Mouse (Mus musculus) midbrain, embryonic 14.5 days (tissue): ENCODE measurements around the gene Bbox1. TPM values are rescaled to one million over a fixed set of nuclear protein-coding genes. Genes with fewer than 3 reads are reported as not detected.

ENCODE experiments used
- ATAC-seq: fragments of 200-750 bp; cut with Nextera tagmentation; 2 replicates; pipeline ENCODE4 v1.8.0; 2017; ENCODE audit warnings: moderate number of reproducible peaks, moderate library complexity; ENCODE audit not compliant: low FRiP score, low TSS enrichment
- DNase-seq: peaks from one replicate; pipeline ENCODE4 v3.0.0-alpha.2; 2015
- H3K27ac ChIP-seq: fragments of 300-500 bp; sonication (generic); replicated peaks from 2 replicates; pipeline ENCODE4 v1.5.1; 2014; ENCODE audit warnings: mild to moderate bottlenecking, low read depth, low read length, moderate library complexity
- H3K27me3 ChIP-seq: fragments of 300-500 bp; sonication (generic); 2 replicates; pipeline ENCODE4 v1.6.1; 2014; ENCODE audit warnings: low read length, control low read depth, mixed read lengths; ENCODE audit not compliant: control insufficient read depth, insufficient read depth
- H3K36me3 ChIP-seq: fragments of 300-500 bp; sonication (generic); 2 replicates; pipeline ENCODE4 v1.6.1; 2014; ENCODE audit warnings: low read length, control low read depth; ENCODE audit not compliant: control insufficient read depth, insufficient read depth
- H3K4me1 ChIP-seq: fragments of 300-500 bp; sonication (generic); 2 replicates; pipeline ENCODE4 v1.6.1; 2014; ENCODE audit warnings: mild to moderate bottlenecking, antibody characterized with exemption, low read length, control low read depth; ENCODE audit not compliant: control insufficient read depth, insufficient read depth
- H3K4me2 ChIP-seq: fragments of 300-500 bp; sonication (generic); 2 replicates; pipeline ENCODE4 v1.6.1; 2014; ENCODE audit warnings: mild to moderate bottlenecking, low read length, moderate library complexity
- H3K4me3 ChIP-seq: fragments of 300-500 bp; sonication (generic); replicated peaks from 2 replicates; pipeline ENCODE4 v1.5.1; 2014; ENCODE audit warnings: low read depth, low read length
- H3K9ac ChIP-seq: fragments of 300-500 bp; sonication (generic); replicated peaks from 2 replicates; pipeline ENCODE4 v1.6.1; 2014; ENCODE audit warnings: mild to moderate bottlenecking, low read length, moderate library complexity
- H3K9me3 ChIP-seq: fragments of 300-500 bp; sonication (generic); 2 replicates; pipeline ENCODE4 v1.6.1; 2016; ENCODE audit warnings: low read length, control low read depth, mixed read lengths; ENCODE audit not compliant: control insufficient read depth
- WGBS: fragments of 180-500 bp; shearing (Covaris S2); extraction: QIAGEN DNeasy Blood & Tissue Kit; methylation state at CpG from one replicate; pipeline ENCODE4 v1.1.7; 2014; 5-methylcytosine and 5-hydroxymethylcytosine counted together
- polyA plus RNA-seq: library from polyadenylated mRNA; unstranded; fragments of >200 nt; fragmentation: Nextera tagmentation; extraction: Ambion mirVana; gene quantifications from 2 replicates; pipeline ENCODE4 v1.2.1, GENCODE M21; 2014

Bbox1 gene
- polyA plus RNA-seq, 1 experiment from 2014 or later = 0.11 TPM

- peak overlapping the region; percentile 18; the same call in 1 of the 2 replicates for H3K4me2 ChIP-seq
- no peaks in the 10 kb centered on the region for H3K9me3 ChIP-seq
- WGBS = 42% methylated on average over 15 of the region's 15 CpGs
- DNase-seq (peak; percentile 94), ATAC-seq (peak; percentile 86)
- no peak overlapping the region for H3K4me3 ChIP-seq
- H3K27me3 ChIP-seq = no peaks in the 10 kb centered on the region
- no peak overlapping the region for H3K27ac ChIP-seq
- no peak overlapping the region for H3K9ac ChIP-seq
- no peaks in the 10 kb centered on the region for H3K36me3 ChIP-seq
- H3K4me1 ChIP-seq = no peaks in the 10 kb centered on the region
Measured at GRCm38 (mm10) chr2:110229143-110230087, 84.9 kb downstream of the Bbox1 start.

GRCm38 (mm10) chr2:110226421-110226820 is 87.9 kb downstream of the Bbox1 start:
- Histone ChIP-seq H3K9ac (no peak overlapping the region), H3K9me3 (no peaks in the 10 kb centered on the region), H3K27ac (no peak overlapping the region), H3K4me3 (no peak overlapping the region), H3K4me2 (no peak overlapping the region), H3K27me3 (no peaks in the 10 kb centered on the region), H3K36me3 (no peaks in the 10 kb centered on the region), H3K4me1 (no peaks in the 10 kb centered on the region)
- ATAC-seq = no peak
- 51% methylated on average over 4 of the region's 4 CpGs for WGBS
- DNase-seq = no peak

- H3K36me3 ChIP-seq = no peaks in the 10 kb centered on the region
- ATAC-seq (no peak), DNase-seq (no peak)
- no peaks in the 10 kb centered on the region for H3K9me3 ChIP-seq
- no peak overlapping the region for H3K27ac ChIP-seq
- H3K4me3 ChIP-seq = no peak overlapping the region
- H3K27me3 ChIP-seq = no peaks in the 10 kb centered on the region
- H3K4me1 ChIP-seq = no peaks in the 10 kb centered on the region
- H3K4me2 ChIP-seq = no peak overlapping the region
- H3K9ac ChIP-seq = no peak overlapping the region
Measured at GRCm38 (mm10) chr2:110225969-110226368, 88.4 kb downstream of the Bbox1 start.

DNA sequence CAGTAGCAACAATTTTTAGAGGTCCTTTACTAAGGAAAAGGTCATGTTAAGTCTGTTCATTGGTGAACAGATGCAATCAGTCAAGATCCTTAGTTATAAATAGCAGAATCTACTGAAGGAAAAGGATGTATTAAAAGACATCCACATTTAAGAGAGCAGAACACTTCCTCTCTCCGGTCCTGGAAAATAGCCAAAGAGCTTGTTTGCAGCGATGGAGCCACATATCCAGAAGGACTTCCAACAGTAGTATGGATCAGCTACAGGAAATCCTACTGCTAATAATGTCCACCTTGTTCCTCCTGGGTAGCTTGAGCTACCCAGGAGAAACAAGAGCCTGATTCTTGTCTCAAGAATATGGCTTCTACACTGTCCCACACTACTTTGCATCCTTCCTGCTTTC is 91.6 kb downstream of the Bbox1 start:
- H3K36me3 ChIP-seq = no peaks in the 10 kb centered on the region
- no peaks in the 10 kb centered on the region for H3K9me3 ChIP-seq
- 81% methylated on average over 2 of the region's 2 CpGs for WGBS
- no peak overlapping the region for H3K4me3 ChIP-seq
- no peak for DNase-seq
- no peaks in the 10 kb centered on the region for H3K27me3 ChIP-seq
- no peak overlapping the region for H3K9ac ChIP-seq
- H3K27ac ChIP-seq = no peak overlapping the region
- no peak for ATAC-seq
- H3K4me1 ChIP-seq = no peaks in the 10 kb centered on the region
- H3K4me2 ChIP-seq = no peak overlapping the region

- no peak overlapping the region for H3K27ac ChIP-seq
- no peak overlapping the region for H3K9ac ChIP-seq
- no peaks in the 10 kb centered on the region for H3K27me3 ChIP-seq
- ATAC-seq (no peak), DNase-seq (no peak)
- H3K4me2 ChIP-seq = no peak overlapping the region
- no peaks in the 10 kb centered on the region for H3K4me1 ChIP-seq
- H3K4me3 ChIP-seq = no peak overlapping the region
- no peaks in the 10 kb centered on the region for H3K36me3 ChIP-seq
- WGBS = 78% methylated on average over 1 of the region's 1 CpGs
- H3K9me3 ChIP-seq = no peaks in the 10 kb centered on the region
Measured at GRCm38 (mm10) chr2:110220492-110220891, 93.9 kb downstream of the Bbox1 start.

GRCm38 (mm10) chr2:110215685-110216058 is 98.7 kb downstream of the Bbox1 start:
- no peaks in the 10 kb centered on the region for H3K4me1 ChIP-seq
- H3K9me3 ChIP-seq = no peaks in the 10 kb centered on the region
- no peaks in the 10 kb centered on the region for H3K27me3 ChIP-seq
- no peak overlapping the region for H3K4me3 ChIP-seq
- 88% methylated on average over 3 of the region's 3 CpGs for WGBS
- DNase-seq (no peak), ATAC-seq (no peak)
- H3K9ac ChIP-seq = no peak overlapping the region
- H3K4me2 ChIP-seq = no peak overlapping the region
- no peaks in the 10 kb centered on the region for H3K36me3 ChIP-seq
- H3K27ac ChIP-seq = no peak overlapping the region

GRCm38 (mm10) chr2:110214991-110215684 is 99.2 kb downstream of the Bbox1 start:
- Histone ChIP-seq H3K4me2 (no peak overlapping the region), H3K27me3 (no peaks in the 10 kb centered on the region), H3K4me1 (no peaks in the 10 kb centered on the region), H3K4me3 (no peak overlapping the region), H3K36me3 (no peaks in the 10 kb centered on the region), H3K9me3 (no peaks in the 10 kb centered on the region), H3K9ac (no peak overlapping the region), H3K27ac (no peak overlapping the region)
- WGBS = 70% methylated on average over 9 of the region's 9 CpGs
- ATAC-seq = no peak
- no peak for DNase-seq

DNA sequence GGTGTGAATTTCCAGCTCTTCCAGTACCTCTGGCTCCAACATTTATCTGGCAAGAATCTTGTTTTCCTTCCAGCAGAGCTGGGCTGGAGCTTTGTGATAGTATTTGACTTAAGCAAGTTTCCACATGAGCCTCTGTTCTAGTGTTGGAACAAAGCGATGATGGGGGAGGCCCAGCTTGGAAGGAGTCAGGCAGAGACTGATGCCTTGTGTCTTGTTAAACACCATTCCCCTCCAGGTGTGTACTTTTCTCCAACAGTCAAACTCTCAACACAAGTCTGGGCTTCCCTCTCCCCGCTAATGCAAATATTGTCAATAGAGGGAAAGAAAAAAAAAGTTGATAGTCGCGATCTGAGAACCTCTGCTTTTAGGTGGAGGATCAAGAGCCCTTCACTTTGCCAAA is 100.1 kb downstream of the Bbox1 start:
- H3K4me3 ChIP-seq = no peak overlapping the region
- H3K27me3 ChIP-seq = no peaks in the 10 kb centered on the region
- H3K27ac ChIP-seq = no peak overlapping the region
- 90% methylated on average over 4 of the region's 4 CpGs for WGBS
- H3K9ac ChIP-seq = no peak overlapping the region
- DNase-seq (no peak), ATAC-seq (no peak)
- H3K4me2 ChIP-seq = no peak overlapping the region
- H3K4me1 ChIP-seq = no peaks in the 10 kb centered on the region
- H3K36me3 ChIP-seq = no peaks in the 10 kb centered on the region
- no peaks in the 10 kb centered on the region for H3K9me3 ChIP-seq
